Mouse (Mus musculus) B cell, adult 2 months (primary cell): ENCODE measurements around the gene Eras.
"Not testable (repeated sequence)": the region's sequence is repeated elsewhere in the genome, so short reads cannot be mapped to it uniquely, and the experiment has no call there.

ENCODE experiments used
- DNase-seq, 2 experiments: peaks; one replicate each; pipeline ENCODE4 v3.0.0; 2022

The Eras gene

DNA sequence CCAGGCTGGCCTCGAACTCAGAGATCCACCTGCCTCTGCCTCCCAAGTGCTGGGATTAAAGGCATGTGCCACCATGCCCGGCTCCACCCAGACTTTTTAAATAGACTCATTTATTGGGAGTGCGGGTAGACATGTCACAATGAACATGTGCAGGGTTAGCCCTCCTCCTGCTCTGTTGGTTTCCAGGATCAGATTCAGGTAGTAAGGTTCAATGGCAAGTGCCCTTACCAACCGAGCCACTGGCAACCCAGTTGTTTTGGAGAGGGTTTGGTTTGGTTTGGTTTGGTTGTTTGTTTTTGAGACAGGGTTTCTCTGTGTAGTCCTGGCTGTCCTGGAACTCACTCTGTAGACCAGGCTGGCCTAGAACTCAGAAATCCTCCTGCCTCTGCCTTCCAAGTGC is 19.2 kb downstream of the Eras start, which contains the start of gene Gm10490:
Gene Gm10490, plus strand, starts transcription at position 301 of the 400 bp plus-strand sequence.
- DNase-seq, result not testable (repeated sequence)

DNA sequence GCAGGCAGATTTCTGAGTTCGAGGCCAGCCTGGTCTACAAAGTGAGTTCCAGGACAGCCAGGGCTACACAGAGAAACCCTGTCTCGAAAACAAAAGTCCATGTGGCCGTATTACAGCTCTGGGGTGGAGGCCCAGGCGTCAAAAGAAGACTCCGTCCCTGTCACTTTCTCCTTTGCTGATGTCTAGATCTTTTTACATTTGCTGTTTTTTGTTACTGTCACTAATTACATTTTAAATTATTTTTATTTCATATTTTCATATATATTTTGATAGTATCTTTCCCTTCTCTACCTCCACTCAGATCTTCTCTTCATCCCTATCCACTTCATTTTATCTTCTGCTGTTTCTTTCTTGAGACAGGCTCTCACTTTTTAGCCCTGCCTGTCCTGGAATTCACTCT is 20.7 kb downstream of the Eras start, which contains the start of gene Gm10491:
Gene Gm10491, minus strand, starts transcription at position 101 of the 400 bp plus-strand sequence.
- DNase-seq, result no peak

DNA sequence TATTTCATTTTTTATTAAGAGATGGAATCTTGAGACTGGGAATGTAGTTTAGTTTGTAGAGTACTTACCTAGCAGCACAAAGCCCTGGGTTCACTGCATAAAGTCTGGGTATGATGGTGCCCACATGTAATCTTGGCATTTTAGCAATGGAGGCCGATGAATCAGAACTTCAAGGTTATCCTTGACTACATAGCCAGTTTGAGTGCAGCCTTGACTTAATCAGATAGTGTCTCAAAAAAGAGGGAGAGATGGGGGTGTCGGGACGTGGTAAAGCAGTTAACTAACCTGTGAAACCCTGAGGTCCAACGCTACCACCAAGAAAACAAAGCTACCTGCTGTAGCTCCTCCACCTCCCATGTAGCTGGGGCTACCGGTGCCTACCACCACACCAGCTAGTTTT is 24.0 kb downstream of the Eras start:
- no peak for DNase-seq

DNA sequence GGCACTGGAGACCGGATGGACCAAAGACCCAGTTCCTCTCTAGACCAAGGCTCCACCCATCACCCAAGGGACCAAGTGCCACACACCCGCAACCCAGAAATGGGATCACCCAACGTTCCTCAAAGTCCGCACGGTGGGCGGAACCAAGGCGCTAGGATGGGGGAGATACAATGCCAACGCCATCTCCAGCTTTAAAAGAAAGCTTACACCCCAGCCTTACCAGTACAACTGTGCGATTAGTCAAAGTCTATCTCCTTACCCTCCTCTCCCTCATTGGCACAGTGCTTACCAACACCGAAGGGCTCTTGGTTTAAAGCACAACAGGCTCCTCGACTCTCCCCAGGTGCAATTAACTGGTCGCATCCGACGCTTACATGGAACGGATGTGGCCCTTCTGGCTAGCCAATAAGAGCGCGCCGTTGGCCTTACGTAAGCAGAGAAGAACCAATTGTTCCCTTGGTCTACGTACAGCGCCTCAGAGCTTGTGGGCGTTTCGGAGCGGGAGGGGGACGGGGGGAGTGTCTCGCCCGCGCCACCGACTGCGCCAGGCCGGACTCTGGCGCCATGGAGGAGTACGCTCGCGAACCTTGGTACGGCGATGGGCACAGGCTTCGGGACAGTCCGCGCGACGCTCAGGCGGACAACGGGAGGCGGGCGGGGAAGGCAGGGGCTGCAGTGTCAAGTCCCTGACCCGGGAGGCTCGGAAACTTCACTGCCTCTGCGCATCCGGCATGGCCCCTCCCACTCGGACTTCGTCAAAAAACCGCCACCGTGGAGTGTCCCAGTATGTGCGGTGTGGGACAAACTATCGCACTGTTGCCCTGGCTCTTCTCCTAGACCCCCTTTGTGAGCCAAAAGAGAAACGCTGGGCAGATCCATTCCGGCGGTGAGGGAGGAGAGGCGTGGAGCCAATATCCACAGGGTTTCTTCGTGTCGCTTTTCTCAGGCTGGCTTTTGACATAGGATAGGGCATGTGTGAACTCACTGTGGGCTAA is 29.2 kb downstream of the Eras start, which contains the start of the genes Pqbp1 and Timm17b:
Gene Pqbp1, minus strand, starts transcription at position 390 of the 995 bp plus-strand sequence.
Gene Timm17b, plus strand, starts transcription at position 478 of the 995 bp plus-strand sequence.
- peak; percentile 84 to 86 for DNase-seq

DNA sequence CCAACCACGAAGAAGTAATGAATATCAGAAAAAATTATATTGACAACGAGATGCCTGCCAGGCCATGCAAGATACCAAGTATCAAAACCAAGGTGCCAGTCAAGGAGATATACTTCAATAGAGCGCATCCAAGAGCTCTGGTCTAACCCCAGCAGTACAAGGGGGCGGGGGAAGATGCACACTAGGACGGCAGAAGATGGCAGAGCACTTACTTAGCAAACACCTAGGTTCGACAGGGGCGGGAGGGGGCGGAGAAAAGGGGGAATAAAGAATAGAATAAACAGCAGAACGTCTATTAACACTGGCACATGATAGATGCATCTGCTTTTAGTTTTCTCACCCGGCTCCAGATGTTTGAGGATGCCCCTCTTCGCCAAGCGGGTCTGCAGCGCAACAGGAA is 30.2 kb downstream of the Eras start:
- peak; percentile 47 to 63 for DNase-seq

DNA sequence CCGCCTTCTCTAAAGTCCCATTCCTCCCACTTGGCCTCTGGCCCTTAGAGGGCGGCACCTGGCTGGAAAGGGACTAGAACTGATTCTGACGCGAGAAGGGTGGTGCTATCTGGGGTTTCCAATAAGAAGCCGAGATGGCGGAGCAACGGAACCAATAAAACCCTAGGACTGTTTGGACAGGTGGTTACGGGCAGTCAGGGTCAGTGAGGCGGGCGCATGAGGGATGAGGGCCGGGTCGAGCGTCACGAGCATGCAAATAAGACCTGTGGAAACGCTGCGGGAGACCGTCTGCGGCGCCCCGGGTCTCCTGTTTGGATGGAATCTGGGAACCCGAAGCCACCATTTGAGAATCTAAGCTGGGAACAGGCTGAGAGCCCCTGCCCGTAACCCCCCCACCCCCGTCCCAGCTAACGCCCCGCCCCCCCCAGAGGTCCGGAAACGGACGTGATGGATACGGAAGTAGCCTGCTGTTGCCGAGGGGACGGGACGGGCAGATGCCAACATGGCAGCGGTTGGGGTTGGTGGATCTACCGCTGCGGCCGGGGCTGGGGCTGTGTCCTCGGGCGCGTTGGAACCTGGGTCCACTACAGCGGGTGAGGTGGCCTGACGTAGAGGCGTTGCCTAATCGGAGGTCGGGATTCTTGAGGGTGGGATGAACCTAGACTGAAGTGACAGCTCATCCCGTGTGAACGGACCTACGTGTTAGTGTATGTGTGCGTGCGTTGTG is 44.4 kb downstream of the Eras start, which contains the start of gene Slc35a2:
Gene Slc35a2, plus strand, starts transcription at position 188 of the 727 bp plus-strand sequence.
- peak; percentile 76 to 77 for DNase-seq

DNA sequence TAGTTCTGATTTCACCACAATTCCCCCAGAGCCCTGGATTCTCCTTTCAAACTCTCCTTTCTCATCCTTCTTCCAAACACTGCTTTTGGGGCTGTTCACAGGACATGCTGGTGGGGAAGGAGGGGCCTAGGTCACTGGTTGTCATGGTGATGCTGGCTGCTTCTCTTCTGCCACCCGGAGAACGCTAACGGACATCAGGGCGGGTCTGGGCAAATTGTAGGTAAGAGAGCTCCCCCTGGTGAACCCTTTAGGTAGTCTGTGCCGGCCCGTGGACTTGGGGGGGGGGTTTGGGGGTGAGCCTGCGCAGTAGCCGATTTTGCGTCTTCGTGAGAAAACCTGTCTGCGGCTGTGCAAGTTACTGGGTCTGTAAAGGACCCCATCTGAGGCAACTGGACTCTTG is 48.6 kb downstream of the Eras start:
- peak; percentile 75 for DNase-seq

DNA sequence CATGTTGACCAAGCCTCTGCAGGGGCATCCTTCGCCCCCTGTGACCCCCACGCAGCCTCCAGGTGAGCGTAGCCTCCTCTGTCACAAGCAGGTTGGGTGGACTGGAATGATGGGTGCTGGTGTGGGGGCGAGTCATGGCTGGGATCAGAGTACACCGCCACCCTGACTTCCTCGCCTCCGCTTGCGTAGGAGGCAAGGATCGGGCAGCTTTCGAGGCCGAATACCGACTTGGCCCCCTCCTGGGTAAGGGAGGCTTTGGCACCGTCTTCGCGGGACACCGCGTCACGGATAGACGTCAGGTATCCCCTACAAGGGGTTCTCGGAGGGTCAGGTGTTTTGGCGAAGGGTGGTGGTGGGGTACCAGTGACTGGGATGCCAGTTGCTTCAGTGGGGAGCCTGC is 49.9 kb downstream of the Eras start:
- peak; percentile 27 to 30 for DNase-seq

DNA sequence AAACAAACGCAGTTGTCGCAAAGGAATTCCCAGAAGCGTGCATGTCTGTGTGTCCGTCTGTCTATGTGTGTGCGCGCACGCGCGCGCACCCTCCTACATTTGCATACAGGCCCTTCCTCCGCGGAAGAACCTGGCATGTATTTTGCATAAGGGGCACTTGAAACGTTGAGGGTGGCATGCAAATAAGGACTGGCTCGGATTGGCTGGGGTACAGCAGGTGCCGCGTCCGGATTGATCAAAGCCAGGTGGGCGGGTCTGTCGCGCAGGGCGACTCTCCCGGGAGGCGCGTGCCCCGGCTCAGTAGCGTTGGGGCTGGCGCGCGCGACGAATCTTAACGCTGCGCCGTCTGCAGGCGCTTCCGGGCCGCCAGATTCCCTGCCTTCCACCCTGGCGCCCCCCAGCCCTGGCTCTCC is 50.4 kb downstream of the Eras start, which contains the start of gene Pim2:
Gene Pim2, plus strand, starts transcription at position 256 of the 413 bp plus-strand sequence.
- peak; percentile 86 to 88 for DNase-seq
